Mouse (Mus musculus) left cerebral cortex, postnatal 10 days (tissue): ENCODE data around the gene Setd1b. TPM values are rescaled to one million over a fixed set of nuclear protein-coding genes. Genes with fewer than 3 reads are reported as not detected.

ENCODE experiments used
- DNase-seq, 2 experiments: peaks; one replicate each; pipeline ENCODE4 v3.0.0; 2021 to 2022; ENCODE audit warnings: low spot score in 2 of 2, mixed read lengths in 1 of 2; ENCODE audit errors: extremely low spot score in 1 of 2
- intact Hi-C: fragments of 180-260 bp; cut with DNase I; formaldehyde crosslinking; loops from one replicate; pipeline ENCODE4 v1.15.1; 2025
- total RNA-seq, 2 experiments: library from RNA; stranded (reverse); gene quantifications; 2 replicates each; pipeline ENCODE4 v1.2.3; 2021

Gene Setd1b
- 10 to 100 TPM; 30.3 to 32.6 TPM for total RNA-seq

- peak in 1 of 2 experiments; percentile 72 for DNase-seq
- intact Hi-C loops, result no loop called here
Measured at GRCm38 (mm10) chr5:123142161-123143157, at the start of gene Setd1b. TSS of gene Setd1b (plus strand) at chr5:123142193.

- no peak for DNase-seq
- intact Hi-C loops, result no loop called here
Measured at GRCm38 (mm10) chr5:123093077-123093633, 48.8 kb upstream of the Setd1b start.

DNA sequence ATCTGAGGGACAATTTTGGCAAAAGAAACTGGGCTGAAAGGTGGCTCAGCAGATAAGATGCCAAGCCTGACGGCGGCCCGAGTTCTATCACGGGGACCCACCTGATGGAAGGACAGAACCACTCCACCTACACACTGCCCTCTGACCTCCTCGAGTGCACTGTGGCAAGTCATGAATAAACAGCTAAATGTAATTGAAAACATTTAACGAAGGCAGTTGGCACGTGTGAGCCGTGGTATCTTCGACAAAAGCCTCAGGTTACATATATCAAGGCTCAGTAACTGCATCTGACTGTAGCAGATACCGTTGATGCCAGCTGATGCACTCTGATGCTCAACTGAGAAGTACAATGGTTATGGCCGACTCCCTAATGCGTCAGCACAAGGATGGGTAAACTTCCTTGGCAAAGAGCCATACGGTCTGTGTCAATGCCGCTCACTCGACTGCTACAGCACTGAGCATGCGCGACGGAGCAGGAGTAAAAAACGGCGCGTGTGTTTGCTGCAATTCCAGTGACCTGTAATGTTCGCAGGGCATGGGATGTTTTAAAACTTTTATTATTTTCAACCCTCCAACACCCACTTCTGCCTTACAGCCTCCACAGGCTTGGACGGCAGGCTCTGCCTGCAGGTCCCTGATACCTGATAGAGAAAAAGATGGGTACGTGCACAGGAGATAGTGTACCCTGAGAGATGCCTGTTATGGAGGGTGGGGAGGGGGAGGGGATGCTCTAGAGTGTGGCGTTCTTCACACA is 47.6 kb upstream of the Setd1b start:
- no peak for DNase-seq
- intact Hi-C loops, result no loop called here

DNA sequence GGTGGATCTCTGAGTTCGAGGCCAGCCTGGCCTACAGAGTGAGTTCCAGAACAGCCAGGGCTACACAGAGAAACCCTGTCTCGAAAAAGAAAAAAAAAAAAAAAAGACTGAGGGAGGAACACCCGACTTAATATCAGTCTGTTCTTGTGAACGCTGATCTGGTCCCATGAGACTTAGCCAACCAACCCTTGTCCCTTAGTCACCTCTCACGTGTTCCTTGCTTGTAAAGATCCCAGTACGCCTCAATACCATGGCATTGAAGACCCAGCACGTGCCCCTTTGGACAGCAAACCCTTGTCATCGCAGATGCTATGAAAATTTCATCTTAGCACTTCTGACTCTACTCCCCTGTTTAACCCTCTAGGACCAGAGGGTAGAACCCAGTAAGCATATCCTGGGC is 45.7 kb upstream of the Setd1b start:
- no peak for DNase-seq
- intact Hi-C loops, result no loop called here

GRCm38 (mm10) chr5:123098487-123098886 is 43.5 kb upstream of the Setd1b start:
- no peak for DNase-seq
- intact Hi-C loops, result no loop called here

- intact Hi-C loops, result no loop called here
- DNase-seq, result no peak
Measured at GRCm38 (mm10) chr5:123102376-123102775, 39.6 kb upstream of the Setd1b start.

DNA sequence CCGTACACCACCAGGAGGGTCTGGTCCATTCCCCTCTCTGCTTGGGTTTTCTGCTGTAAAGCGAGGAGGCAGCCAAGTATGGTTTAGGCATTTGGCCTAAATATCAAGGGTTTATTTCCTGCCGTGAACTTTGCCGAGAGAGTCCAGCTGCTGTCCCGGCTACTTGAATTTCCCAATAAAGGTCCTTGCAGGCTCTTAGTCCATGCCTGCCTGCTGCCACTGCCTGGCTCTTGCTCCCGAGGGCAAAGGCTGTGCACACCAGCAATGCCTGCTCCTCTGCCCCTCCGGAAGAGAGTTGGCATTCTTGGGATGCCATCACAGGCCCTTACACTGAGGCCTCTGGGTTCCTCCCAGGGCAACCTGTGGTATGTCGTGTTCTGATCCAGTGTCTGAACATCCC is 38.4 kb upstream of the Setd1b start:
- no peak for DNase-seq
- intact Hi-C loops, result no loop called here

DNA sequence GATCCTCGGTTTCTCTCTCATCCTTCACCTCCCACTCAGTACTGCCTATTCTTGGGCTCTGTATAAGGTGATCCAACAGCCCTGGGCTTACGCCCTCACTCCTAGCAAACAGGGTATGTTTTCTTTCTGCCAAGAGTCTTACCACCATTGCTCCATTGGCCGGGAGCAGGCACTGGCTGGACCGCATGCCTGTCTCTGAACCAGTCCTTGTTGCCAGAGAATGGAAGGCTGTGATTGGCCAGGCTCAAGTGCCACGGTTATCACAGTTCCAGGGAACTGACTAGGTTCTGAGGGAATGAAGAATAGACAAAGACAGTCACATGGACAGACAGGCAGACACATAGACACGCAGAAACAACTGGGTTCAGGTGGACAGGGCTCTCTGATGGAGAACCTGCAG is 37.2 kb upstream of the Setd1b start:
- DNase-seq, result no peak
- intact Hi-C loops, result no loop called here

GRCm38 (mm10) chr5:123109452-123110203 is 32.4 kb upstream of the Setd1b start:
- intact Hi-C loops, result no loop called here
- no peak for DNase-seq

GRCm38 (mm10) chr5:123110296-123110721 is 31.7 kb upstream of the Setd1b start:
- no peak for DNase-seq
- intact Hi-C loops, result no loop called here

GRCm38 (mm10) chr5:123114109-123114508 is 27.9 kb upstream of the Setd1b start:
- DNase-seq, result no peak
- intact Hi-C loops, result no loop called here

DNA sequence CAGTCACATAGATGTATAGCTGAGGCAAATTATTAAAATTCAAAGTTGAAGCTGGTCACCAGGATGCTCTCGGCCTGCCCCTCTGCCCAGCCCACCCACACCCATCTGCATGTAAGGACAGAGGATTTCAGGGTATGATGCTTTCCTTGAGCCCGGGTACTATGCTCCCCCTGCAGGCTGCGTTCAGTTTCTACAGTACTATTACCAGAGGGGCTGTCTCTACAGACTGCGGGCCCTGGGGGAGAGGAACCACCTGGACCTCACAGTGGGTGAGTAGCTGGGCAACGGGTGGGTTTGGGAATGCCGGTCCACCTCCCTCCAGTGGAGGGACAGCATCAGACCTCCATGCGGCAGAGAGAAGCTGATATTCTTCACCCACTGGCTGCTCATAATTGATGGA is 27.1 kb upstream of the Setd1b start:
- peak in 1 of 2 experiments; percentile 63 for DNase-seq
- intact Hi-C loops, result loop anchor here (5.0 kb wide), 1 partner anchor 48 kb away; the partner anchor contains the start of gene Tmem120b

DNA sequence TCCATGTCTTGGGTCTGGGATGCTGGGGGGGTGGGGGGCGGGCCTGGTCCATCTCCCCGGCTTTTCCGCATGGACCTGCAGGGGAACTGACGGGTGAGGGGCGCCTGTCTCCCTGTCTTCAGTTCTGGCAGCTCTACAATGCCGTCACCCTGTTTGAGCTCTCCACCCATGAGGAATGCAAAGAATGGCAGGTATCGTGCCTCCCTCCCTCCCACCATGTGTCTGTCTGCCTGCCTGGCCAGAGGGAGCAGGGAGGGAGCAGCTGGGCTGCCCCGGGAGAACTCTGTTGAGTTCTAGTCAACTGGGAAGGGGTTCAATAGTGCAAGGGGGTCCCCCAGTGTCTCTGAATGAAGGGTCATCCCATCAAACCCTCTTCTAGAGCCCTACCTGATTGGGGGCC is 25.9 kb upstream of the Setd1b start:
- intact Hi-C loops, result loop anchor here (5.0 kb wide), 1 partner anchor 49 kb away; the partner anchor contains the start of gene Tmem120b
- no peak for DNase-seq

DNA sequence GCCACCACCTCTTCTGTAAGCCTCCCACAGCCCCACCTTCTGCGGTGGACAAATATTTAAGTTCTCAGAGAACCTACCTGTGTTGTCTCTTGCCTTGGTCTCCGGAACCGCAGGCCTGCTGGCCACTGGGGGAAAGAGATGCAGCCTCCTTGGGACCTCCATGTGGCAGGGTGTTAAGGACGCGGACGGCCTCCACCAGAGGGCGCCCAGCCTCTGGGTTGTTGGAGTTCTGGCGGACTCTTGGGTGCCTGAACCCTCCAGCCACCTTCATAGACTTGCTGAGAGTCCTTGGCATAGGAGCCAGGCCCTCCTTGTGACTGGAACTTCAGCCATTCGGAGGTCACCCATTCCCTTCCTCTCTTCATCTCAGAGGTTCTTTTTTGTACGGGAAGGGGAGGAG is 24.7 kb upstream of the Setd1b start:
- intact Hi-C loops, result loop anchor here (5.0 kb wide), 1 partner anchor 50 kb away; the partner anchor contains the start of gene Tmem120b
- peak in 1 of 2 experiments; percentile 83 for DNase-seq

GRCm38 (mm10) chr5:123117773-123118172 is 24.2 kb upstream of the Setd1b start:
- DNase-seq, result no peak
- intact Hi-C loops, result loop anchor here (5.0 kb wide), 1 partner anchor 50 kb away; the partner anchor contains the start of gene Tmem120b

DNA sequence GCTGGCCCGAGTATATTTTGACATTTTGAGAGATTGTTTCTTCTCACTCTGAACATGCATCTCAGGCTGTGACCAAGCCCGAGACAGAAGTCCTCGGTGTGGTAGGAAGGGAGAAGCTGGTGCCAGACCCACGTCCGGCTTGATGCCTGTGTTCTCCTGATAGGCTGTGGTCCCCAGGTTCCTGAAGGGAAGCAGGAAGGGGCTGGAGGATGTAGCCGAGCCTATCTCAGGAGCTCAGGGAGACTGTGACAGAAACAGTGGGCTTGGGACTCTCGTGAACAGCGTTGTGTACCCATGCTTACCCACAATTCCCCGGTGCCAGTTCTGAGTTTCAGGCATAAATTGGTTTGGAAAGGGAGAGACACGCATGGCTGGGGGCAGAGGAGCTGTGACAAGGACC is 23.2 kb upstream of the Setd1b start:
- DNase-seq, result no peak
- intact Hi-C loops, result loop anchor here (5.0 kb wide), 1 partner anchor 52 kb away; the partner anchor contains the start of gene Tmem120b

- no peak for DNase-seq
- intact Hi-C loops, result no loop called here
Measured at GRCm38 (mm10) chr5:123120624-123121215, 21.3 kb upstream of the Setd1b start.

- DNase-seq, result no peak
- intact Hi-C loops, result no loop called here
Measured at GRCm38 (mm10) chr5:123122181-123122580, 19.8 kb upstream of the Setd1b start.
